Mouse (Mus musculus) kidney, adult 18-20 months (tissue): ENCODE measurements around the gene Cpeb4.
"Not testable (repeated sequence)": the region's sequence is repeated elsewhere in the genome, so short reads cannot be mapped to it uniquely, and the experiment has no call there.

ENCODE experiments used
- DNase-seq: peaks from one replicate; pipeline ENCODE4 v3.0.0; 2021

The Cpeb4 gene

DNA sequence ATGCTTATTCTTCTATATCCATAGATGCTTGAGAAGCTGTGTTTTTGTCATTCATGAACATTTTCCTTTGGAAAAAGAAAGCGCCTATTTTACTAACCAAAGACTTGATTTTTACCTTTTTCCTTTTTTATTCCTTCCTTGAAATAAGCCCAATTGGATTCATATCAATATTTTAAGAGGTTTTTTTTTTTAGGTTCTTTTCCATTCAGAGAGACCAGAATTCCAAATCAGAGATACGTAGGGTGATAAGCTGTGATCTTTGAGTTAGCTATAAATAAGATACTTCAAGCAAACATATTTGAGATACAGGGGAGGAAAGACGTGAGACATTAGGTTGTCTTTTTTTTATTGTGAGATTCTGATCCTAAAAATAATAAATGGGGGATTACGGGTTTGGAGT lies at the start of gene Cpeb4:
TSS of gene Cpeb4 (plus strand) at position 301 of the 400 bp plus-strand sequence.
- no peak for DNase-seq

DNA sequence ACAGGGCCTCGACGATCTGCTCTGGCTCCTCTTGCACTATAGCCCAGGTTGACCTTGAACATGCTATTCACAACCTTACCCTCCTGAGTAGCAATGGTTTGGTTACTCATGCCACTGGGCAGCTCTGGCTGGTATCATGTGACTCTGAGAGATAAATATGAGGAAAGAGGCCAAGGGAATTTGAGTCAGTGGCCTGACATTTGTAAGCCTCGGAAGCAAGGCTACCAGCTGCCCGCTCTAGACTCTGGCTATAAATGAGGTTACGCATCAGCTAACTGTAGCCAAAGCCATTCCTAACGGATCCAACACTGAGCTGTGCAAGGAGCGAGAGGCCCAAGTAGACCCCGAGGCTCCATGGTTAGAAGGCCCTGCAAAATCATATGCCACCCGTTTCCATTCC lies 49.5 kb upstream of the Cpeb4 start:
- DNase-seq, result no peak

DNA sequence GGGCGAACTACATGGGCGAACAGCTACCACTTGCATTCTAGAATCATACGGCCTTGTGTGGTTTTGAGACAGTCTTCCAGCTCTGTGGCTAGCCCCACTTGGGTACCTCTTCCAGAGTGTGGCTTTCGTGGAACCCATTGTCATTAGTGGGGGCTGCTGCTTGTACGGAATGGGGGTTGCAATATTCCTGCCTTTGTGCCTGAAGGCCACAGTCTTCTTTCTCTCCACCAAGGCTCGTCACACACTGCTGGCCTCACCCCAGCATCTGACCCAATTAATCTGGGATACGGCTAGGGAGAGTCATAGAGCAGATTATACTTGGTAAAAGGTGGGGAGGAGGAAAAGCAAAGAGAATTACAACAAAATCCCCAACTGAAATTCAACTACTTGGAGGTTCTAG lies 48.5 kb upstream of the Cpeb4 start:
- DNase-seq, result no peak

DNA sequence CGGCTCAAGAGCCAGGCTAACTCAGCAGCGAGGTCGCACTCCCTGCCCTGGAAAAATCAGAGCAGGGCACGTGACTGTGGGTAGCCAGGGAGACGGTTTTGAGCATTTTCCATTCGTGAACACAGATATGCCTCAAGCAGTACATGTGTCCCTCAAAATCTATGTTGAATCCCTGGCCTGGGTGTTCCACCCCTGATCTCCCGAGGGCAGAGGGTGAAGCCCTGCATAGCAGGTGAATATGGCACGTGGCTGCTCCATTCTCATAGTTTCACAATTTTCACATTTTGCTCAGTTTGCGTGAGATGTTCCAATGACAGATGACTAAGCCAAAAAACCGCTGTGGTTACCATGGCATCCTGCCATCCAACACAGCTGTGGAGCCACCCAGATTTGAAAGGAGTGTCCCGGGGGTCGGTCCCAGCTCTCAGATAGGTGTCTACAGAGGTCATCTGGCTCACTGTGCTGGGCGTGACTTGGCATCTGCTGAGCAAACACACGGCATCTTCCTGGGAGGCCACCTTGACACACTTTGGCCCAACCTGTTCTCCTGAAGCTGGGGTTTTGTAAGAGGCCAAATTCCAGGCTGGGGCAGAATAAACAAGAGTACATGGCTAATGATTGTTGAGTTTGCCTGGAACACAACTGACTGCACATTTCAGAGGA lies 47.4 kb upstream of the Cpeb4 start:
- peak; percentile 93 for DNase-seq

GRCm38 (mm10) chr11:31828011-31828770 lies 43.8 kb upstream of the Cpeb4 start:
- DNase-seq, result peak; percentile 84

DNA sequence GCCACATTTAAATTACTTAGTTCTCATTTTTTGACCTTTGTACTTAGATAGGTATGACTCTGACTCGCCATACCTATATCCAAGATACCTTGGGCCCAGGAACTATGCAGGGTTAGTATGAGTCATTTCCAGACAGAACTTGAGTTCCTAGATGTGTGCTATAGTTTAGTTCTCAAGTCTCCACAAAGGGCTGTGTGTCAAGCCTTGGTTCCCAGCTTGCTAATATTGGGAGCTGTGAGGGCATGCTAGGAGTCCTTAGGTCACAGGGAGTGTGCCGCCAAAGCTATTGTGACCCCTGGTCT lies 43.3 kb upstream of the Cpeb4 start:
- DNase-seq, result no peak

DNA sequence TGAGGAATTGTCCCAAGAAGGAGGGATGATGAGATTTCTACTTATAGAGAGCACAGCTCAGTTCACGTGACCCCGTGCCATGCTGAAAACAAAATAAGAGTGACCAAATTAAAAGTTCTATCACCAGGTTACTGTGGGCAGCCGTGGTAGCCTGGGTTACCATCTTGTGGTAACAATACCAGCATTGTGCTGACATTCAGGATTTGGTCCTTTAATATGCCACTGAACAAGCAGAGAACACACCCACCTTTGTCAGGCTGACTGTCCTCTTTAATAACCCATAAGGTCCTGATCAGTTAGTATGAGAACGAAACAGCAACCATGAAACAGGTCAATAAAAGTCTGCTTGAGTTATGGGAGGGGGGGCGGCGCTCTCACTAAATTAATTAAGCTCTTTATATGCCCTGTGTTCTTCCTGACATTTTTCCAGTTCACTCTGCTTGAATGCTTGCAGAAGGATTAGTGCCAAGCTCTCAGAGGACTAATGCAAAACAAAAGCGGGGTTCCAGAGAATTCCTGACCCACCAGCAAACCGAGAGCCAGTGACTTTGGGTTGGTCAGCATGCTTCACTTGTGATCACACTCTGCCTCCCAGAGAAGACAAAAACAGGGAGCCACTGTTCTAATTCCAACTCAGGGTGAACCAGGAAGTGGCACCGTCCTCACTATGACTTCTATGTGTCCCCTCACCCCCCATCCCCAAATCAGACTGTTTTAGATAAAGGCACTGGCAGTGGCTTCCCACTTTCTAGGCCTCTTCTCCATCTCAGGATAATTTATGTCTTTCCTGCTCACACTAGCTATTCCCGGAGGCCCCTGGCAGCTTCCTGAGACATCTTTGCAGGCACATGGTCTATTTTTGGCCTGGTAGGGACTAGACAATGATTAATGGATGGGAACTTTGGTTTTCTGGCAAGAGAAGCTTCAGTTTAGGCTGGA lies 41.5 kb upstream of the Cpeb4 start:
- DNase-seq, result peak; percentile 71

GRCm38 (mm10) chr11:31831451-31831850 lies 40.6 kb upstream of the Cpeb4 start:
- DNase-seq, result no peak

- DNase-seq, result no peak
These were observed 40.0 kb upstream of the Cpeb4 start for GRCm38 (mm10) chr11:31831983-31832382.

DNA sequence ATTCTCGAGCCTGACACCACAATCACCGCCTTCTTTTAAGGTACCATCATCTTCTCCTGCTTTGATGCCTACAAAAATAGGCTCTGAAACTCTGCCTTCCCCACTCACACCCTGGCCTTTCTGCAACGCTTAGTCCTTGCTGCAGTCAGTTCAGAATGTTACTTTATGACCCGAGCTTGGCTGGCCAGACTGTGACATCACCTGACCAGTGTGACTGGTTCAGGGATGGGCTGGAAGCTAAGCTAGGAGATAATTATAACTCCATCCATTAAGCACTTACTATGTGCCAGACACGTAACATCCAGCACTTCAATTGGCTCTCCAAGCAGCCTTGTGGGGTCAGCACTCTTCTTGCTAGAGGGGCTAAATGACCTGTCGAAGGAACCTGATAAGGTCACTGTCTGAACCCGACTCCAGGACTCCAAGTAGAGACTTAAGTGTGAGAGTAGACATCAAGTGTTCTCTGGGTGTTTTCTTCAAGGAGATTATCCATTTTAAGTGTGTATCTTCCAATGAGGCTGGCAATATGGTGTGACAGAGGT lies 39.5 kb upstream of the Cpeb4 start:
- no peak for DNase-seq

- DNase-seq, result no peak
These were observed 38.5 kb upstream of the Cpeb4 start for GRCm38 (mm10) chr11:31833506-31833905.

DNA sequence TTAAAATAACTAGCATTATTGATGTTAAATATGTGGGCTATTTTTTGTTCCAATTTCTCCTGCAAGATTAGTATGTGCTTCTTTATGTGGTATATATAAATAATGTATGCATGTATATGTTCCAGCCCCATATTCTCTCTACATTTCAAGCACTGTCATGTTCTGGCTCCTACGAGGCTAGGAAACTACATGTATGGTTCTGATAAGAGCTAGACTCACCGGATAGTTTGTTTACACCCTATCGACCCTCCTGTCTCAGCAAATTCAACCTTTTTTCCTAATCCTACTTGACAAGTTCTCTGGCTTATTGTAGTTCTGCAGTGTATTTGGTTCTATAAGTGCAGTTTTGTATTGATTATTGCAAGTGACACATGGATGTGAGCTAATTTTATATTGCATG lies 36.7 kb upstream of the Cpeb4 start:
- no peak for DNase-seq

GRCm38 (mm10) chr11:31837243-31837642 lies 34.8 kb upstream of the Cpeb4 start:
- no peak for DNase-seq

DNA sequence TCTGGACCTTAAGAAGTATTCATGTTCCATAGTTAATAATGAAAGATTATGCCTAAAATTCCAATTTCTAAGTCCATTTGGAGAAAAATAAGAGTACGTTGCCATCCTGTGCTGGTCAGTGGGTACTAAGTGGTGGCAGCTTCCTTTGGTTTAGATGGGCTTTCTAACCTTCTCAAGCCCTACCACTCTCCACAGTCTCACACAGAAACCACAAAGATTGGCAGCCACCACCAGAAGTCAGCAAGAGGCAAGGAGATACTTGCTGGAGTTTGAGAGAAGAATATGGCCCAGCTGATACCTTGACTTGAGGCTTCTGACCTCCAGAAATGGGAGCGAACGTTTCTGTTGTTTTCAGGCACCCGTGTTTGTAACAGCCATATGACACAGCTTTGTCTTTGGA lies 34.3 kb upstream of the Cpeb4 start:
- DNase-seq, result no peak

DNA sequence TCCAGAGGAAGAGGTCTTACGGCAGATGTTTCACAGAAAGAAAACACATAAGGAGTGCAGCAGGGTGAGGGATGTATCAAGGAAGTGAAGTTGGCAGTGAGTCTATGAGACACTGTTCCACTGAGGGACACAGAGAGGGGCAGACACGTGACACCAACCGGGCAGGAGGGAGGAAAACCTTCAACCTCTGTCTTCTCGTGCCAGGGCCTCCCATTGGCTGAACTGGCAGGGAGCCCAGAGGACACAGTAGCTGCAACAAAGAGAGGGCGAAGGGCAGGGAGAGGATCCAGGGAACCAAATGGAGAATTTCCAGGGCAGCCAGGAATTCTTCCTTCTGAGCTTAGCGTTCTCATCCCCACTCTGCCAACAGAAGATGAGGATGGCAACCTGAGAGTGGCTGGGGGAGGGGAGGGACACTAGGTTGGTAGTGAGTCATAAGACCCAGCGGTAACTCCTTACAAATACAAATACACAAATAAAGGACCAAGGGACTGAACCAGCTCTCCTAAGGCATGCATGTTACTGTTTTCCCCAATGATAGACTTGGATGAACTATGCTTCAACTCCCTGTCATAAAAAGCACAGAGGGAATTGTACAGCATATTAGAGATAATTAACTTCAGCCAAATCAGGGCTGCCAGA lies 33.4 kb upstream of the Cpeb4 start:
- peak; percentile 91 for DNase-seq

DNA sequence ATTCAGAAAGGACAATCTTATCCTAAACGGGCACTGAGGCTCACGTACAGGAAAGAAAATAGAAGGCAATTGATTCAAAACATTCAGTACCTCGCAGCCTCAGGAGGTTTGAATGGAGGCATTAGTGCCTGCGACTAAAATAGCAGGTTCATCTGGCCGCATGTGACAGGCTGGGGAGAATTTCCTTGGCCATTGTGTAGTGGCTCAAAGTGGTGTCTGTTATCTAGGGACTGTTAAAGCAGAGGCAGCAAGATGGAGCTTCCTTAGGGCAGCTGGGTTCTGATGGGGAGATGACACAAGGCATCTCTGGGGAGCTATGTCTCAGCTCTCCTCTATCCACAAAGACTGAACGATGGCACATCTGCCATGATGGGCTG lies 32.9 kb upstream of the Cpeb4 start:
- DNase-seq, result no peak

DNA sequence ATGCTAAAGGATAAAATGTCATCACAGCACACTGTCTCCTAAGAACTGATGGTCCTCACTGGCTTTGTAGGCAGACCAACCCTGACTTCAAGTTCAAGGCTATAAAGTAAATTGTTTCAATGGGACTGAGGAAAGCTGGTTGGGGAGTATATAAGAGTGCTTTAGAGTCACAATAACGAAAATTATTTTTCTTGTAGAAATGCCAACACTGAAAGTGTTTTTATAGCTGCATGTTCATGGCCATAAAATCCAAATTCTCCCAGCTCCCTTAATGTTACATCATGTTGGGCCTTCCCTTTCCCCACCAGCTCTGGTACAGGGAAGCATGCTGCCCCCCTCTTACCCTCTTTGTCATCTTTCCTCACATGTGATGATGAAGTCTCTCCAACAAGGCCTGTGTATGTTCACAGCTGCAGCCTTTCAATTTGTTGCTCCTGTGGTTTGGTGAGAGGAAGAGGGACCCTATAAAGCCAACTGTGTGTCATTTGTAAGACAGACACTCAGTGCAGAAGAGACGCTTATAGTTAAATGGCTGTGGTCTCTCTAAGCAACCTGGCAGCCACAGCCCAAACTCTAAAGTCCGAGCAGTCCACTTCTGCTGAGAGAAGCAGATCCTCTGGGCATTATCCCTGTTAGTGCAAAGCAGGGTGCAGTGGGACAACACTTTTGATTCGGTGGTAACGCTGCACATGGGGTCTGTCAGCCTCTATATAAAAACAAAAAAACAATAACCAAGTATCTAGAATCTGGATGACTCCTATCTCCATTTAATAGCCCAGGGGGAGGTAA lies 29.6 kb upstream of the Cpeb4 start:
- DNase-seq, result no peak

DNA sequence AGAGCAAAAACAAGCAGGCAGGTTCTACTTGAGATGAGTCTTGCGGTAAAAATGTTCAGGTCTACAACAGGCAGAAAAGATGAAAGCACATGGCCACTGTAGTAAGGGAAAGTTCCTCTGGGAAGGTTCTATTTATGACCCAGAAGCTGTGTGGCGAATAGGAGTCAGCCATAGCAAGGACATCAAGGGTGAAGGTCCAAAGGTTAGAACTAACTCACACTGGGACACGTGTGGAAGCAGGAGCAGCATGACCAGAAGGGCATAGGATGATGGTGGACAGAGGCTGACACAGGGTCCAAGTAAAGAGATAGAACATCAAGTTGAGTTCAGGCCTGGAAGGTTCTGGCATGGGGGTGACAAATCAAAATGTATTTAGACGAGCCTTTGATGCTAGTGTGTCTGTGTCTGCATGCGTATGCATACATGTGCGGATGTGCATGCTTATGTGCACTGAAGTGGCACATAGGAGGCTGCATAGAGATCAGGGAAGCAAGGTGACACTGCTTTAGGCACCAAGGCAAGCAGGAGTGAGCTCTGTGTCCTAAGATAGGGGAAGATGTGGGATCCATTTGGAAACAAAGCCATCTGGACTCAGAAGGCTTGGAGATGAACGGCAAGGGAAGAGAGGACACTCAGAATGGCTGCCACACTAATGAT lies 28.7 kb upstream of the Cpeb4 start:
- DNase-seq, result no peak

DNA sequence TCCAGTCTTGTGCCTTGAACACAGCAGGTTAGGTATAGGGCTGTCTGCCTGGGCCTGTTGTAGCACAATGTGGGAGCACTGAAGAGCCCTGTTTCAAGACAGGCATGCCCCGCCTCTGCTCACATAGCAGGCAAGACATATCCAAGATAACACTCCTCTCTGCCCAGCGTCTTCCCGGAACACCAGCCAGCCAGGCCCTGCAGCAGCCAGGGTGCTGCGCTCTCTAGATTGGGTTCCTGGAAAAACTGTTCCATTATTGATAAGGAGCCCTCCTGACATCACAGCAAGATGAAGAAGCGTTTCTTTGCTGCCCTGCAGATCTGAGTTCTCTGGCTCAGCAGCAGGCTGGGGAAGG lies 28.2 kb upstream of the Cpeb4 start:
- no peak for DNase-seq

DNA sequence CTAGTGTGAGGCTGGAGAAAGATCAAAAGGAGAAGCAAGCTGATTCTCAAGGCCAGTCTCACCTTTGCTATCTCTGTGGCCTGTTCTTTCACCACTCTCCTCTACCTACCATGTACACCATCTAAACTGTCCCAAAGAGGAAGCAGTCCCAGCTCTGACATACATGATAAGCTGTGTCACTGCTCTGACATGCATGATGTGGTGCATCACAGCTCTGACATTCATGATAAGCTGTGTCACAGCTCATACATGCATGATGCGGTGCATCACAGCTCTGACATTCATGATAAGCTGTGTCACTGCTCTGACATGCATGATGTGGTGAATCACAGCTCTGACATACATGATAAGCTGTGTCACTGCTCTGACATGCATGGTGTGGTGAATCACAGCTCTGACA lies 26.9 kb upstream of the Cpeb4 start:
- DNase-seq, result not testable (repeated sequence)

- no peak for DNase-seq
These were observed 25.1 kb upstream of the Cpeb4 start for GRCm38 (mm10) chr11:31846771-31847468.
